Mouse (Mus musculus): Measurements from ENCODE around the gene Ramp2. TPM values are rescaled to one million over a fixed set of nuclear protein-coding genes. Genes with fewer than 3 reads are reported as not detected.
A peak's percentile ranks its signal among the peaks of the same experiment; 100 is the strongest.

Gene Ramp2
- total RNA-seq (2021): 100 to 1,000 TPM; 122 to 134 TPM

DNA sequence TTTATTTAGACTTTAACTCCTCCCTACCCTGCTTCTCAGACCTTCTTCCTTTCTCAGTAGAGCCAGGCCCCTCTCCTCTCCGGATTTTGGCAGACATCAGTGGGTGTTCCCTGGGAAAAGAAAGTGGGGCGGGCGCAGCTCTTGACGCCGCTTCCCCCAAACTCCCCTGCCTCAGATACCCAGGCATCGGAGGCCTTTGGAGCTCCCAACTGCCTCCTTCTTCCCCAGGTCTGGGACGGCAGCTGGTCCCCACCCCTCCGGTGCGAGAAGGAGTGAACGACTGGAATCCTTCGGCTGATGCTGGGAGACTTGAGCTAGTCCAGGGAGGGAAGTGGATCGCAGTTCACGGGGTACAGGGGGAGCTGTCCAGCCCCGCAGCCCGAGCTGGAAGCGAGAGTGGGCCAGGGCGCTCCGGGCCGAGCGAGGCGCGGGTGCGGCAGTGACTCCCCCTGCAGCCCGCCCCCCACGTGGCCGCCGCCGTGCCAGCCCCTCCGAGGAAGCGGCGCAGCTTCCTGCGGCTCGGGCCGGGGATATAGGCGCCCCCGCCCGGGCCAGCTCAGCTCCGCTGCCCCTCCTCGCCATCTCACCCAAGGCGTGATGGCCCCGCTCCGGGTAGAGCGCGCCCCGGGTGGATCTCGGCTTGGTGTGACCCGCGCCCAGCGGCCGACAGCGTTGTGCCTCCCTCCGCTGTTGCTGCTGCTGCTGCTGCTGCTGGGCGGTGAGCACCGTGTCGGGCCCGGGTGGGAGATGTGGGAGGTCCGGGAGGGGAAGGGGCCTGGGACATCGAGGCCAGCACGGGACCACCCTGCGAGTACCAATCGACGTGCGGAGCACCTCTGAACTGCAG is at the start of gene Ramp2:
Ramp2 (plus strand) TSS at position 174 of the 847 bp plus-strand sequence.
- peak; percentile 79 for DNase-seq

DNA sequence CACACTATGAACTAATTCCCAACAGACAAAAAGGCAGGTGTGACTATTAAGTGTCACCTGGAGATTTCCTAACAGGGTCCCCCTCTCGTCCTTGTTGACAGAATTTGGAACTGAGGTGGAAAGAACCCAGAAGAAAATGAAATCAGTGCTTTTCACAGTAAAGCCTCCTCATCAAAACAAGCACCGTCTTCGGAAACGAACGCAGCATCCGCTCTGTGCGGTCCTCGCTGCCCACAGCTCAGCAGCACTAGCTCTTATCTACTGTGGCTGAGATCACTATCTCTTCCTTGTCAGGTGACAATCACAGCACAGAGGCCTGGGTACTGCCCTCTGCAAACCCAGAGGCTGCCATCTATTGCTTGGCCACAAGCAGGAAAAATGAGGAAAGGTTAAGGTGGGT is 49.7 kb upstream of the Ramp2 start:
- no peak for DNase-seq

DNA sequence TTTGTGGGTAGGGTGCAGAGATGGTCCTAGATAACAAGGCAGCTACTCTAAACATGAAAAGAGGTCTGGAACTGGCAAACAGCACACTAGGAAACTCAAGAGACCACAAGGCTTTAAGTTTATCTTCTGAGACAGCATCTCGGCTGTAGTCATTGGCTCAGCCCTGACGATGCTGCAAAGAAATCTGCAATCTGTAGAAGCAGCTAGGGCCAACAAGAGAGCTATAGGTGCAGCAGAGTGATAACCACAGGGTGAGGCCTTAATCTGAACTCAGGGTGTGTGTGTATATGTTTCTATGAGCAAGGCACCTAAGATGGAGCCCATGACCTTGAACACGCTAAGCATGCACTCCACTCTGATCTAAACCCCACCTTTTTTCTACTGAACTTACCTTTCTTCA is 46.3 kb upstream of the Ramp2 start:
- no peak for DNase-seq

DNA sequence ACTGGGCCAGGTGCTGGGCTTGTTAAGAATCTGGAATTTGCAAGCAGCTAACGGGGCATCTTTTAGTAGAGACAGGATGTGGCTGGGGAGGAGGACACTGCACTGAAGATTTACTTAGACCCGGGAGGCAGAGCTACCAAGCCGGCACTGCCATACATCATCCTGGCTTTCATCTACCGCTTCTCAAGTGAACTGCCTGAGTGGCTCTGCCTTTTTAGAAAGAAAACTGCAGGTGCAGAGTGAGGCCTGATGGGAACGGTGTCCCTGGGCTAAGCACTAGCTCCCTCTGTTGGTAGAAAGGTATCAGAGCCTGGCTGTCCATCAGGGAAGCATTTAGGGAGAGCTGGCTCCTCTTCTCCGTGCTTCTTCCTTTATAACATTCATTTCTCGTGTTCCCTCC is 44.8 kb upstream of the Ramp2 start:
- DNase-seq: peak; percentile 51

DNA sequence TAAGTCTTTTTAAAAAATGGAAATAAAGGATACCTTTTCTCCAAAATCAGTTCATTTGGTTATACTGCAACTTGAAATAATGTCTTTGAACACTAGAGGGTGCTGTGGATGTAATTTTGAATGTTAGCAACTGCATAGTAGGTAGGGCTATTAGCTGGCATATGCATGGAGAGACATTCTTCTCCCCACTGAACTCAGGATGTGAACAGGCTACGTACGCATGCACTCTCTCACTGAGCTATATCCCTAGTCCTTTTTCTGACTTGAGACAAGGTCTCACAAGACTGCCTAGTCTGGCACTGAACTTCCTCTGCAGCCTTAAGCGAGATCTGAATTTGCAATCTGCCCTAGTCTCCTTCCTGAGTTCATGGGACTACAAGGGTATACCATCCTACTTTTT is 33.9 kb upstream of the Ramp2 start:
- DNase-seq: no peak

DNA sequence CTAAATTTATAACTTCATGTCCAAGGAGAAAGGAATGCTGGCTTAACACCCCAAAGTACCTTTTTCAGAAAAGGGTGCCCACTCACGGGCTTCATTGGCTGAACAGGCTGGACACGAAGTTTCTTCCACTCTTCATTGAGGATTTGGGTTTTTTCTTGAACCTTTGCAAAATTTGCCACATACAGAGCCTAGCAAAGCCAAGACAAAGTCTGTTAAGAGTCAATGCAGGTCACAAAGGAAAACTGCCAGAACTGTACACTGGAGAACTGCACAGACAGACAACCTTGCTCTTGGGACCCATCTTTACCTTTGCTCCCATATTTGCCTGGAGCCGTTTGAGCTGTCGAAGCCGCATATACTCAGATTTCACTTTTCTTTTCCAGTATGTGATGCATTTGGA is 28.9 kb upstream of the Ramp2 start:
- DNase-seq: no peak

DNA sequence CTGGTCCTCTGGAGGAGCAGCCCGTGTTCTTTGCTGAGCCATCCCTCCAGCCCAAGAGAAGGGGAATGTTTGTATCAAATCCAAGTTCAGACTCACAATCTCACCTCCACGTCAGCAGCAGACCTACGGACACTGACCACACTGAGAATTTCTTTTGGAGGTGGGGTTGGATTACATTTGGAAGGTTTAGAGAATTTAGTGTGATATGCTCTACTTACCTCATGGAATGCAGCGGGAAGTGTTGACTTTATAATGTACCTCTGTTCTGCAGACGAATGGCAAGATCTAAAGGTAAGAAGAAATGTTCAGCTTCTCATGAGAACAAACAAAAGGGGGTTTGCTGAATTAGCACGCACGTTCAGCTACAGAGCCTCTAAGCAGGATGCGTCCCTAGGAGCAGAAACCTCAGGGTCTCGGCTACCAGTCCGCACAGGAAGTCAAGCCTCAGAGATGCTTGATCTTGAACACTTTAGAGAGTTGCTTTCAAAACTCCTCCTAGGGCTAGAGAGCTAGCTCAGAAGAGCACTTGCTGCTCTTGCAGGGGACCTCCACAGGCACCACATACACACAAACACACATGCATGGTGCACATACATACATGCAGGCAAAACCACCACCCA is 27.3 kb upstream of the Ramp2 start:
- no peak for DNase-seq

DNA sequence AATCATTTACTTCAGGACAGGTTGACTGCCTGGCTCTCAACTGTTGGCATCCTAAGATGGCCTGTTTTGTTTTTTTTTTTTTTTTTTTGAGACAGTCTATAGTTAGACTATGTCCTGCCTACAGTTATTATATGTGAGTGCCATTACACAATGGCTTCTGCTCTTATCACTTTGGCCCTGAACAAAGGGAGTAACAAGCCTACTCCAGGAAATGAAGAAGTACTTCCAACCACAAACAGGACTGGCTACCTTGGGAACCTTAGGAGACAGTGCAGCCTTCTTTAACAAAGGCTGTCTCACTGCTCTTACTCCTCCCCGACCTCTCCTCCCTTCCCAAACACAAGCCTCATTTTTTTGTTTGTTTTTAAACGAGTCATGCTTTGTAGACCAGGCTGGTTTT is 25.0 kb upstream of the Ramp2 start:
- no peak for DNase-seq

DNA sequence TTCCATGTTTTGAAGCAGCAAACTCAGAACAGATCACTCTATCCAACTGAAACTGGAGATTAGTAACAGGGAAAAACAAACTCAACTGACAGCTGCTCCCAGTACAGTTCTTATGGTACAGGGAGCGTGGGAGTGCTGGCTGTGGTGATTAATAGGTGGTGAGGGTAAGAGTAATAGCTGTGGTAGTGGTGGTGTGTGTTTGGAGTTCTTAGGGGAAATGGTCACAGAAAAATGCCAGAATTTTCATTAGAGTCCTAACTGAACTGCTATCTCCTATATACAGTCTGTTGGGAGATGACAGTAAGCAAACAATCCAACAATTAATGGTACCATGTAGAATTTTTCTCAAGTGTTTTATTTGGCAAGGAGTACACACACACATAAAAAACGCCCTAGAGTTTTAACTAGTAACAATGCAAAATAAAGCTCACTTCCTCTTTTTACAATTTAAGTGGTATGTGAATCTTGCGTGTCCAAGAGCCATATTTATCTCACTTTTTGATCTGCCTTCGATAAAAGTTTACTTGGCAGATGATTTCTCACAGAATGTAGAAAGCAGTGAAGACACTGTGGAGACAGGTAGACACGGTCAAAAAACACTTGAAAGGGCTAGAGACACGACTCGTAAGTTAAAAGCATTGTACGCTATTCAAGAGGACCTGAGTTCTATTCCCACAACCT is 24.4 kb upstream of the Ramp2 start:
- no peak for DNase-seq

DNA sequence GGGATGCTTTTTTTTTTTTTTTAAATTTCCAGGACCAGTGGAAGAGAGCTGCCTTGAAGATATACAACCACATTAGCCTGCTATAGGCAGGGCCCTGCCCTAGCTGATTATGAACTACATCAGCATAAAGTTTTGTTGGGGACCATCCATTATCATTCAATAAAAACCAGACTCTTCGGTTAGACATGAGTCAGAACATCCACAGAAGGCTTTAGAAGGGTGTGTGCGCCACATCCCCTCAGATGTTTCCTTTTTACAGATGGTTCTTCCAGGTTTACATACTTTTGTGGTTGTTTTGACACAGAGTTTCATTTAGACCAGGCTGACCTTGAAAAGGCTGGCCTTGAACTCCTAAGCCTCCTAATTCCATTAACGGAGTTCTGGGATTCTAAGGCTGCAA is 21.5 kb upstream of the Ramp2 start:
- DNase-seq: no peak

DNA sequence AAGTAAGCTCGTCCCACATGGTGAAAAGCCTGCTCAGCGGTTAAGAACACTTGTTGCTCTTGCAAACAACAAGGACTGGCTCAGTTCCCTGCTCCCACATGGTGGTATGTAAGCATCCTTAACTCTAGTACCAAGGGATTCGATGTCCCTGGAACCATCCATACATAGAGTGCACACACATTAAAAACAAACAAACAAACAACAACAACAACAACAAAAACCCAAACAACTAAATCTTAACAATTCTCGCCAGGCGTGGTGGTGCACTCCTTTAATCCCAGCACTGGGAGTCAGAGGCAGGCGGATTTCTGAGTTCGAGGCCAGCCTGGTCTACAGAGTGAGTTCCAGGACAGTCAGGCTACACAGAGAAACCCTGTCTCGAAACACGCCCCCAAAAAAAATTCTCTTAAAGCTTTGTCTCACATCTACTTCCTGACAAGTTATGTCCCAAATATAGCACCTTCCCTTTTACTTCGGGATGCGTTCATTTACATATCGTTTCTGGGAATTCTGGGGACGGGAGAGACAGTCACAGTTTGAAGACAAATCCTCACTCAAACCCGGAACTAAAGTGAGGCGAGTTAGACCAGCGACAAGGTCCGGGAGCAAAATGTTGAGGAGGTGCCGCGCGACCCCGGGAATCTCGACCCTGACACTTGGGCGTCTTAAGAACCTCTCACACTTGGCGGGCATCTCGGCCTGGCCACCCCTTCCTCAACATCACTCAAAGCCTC is 20.3 kb upstream of the Ramp2 start:
- no peak for DNase-seq

DNA sequence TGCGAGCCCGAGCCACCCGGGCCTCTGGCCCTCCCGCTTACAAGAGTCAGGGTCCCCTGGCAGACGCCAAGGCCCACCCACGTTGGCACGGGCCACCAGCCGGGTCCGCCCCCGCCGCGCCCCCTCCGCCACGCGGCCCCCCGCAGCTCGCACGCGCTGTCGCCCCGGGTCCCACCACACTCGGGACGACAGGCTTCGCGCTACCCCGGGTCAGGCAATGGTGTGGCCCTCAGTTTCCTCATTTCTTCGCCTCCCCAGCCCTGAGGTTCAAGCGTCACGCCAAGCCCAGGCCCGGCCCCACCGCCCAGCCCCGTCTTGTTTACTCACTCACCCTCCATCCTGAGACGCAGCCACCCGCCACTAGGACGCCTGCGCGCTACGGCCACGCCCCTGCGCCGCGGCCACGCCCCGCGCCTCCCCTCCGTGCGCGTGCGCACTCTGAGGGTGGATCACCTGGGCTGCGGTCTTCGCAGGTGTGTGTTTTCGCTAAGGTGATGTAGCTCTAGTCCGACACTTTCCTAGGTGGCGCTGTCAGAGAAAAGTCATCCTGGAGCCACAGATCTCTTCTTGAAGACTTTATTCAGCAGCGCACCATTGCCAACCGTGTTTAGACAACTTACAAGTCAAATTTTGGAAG is 19.6 kb upstream of the Ramp2 start, which contains the start of gene Ezh1:
Ezh1 (minus strand) TSS at position 399 of the 637 bp plus-strand sequence.
- DNase-seq: peak; percentile 91

DNA sequence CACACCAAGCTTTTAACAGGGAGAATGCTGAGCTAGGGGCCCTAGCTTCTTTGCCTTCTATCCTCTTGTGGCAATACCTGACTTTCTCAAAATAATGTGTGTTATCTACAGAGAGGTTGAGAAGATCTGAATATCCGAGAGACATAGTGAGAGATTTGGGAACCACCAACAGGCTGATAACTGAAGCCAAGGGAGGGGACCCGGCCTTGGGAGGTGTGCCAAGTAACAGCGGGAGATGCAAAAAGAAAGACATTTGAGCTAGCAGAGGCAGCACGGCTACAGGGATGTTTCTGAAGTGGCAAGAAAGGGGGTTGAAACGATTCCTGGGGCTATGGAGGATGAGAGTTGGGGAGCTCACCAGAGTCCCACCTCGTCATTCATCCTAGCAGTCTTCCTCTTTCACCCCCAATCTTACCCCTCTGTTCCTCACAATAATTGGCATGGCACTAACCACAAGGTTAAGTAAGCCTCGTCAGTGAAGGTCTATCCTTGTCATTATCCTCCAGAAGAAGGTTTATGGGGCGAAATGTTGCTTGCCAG is 16.4 kb upstream of the Ramp2 start:
- peak; percentile 47 for DNase-seq

DNA sequence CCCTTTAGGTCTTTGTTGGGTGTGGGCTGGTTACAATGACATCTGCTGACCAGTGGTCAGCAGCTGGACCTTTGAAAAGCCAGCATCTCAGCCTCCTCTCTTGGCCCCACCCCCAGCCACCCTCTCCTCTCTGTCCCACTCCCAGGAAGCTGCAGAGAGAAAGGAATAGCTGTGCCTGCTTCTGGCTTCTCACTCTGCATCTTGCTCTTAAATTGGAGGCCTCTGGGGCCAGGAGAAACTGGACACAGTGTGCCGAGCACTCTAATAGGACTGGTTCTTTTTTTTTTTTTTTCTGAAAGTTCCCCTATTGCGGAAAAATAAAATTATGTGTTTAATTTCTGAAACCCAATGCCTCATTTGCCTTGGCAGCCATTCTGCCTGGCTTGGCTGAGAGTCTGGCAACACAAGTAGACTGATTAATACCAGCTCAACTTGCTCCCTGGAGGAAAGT is 15.7 kb upstream of the Ramp2 start:
- DNase-seq: peak; percentile 60

DNA sequence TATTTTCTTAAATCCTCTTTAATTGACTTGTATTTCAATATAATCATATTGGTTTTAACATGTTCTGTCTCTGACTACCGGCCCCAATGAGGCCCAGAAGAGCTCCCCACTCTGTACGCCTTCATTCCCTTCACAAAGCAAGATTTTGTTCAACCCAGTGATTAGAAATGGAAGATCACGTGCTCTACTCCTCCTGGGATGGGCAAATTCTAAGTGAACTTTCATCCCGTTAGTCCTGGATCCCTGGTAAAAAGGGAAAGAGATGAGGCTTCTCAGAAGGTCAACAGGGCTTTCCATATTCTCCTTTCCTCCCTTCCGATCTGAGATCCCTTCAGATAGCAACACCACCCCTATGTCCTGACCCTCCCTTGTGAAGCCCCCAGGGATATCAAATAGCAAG is 15.3 kb upstream of the Ramp2 start:
- no peak for DNase-seq

DNA sequence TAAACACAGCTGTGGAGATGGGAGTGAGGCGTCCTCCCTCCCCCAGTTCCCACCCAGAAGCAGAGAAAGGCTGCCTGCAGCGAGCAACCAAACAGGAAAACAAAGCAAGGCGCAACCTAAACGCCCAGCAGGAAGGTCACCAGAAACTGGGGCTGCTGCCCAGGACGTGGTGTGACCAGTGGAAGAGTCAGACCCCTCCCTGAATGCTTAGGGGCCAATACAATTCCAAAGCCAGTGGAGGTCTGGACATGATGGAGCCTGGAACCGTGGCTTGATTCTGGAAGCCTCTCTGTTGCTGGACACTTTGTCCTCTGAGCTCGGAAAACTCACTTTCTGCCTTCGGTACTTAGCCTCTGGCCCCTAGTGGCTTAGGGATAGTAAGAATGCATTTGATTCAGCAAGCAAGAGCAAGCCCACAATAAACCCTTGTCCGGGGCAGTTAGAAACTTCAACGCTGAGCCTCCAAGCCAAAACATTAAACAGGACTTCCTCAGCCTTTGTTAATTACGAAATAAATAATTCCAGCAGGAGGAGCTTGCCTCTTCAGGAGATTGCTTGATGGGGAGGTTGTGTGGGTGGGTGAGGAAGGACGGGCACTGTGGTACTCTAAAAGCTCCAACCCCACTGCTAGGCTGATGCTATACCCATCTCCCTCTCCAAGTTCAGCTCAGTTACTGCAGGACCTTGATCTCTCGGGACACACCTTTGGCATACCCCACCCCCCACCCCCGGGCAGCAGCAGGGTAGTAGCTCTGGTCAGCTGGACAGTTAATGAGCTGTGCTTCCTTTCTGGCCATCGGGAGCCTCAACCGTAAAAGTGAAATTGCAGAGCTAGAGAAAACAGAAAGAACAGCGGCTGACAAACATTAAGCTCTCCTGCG is 14.6 kb upstream of the Ramp2 start:
- DNase-seq: peak; percentile 75

DNA sequence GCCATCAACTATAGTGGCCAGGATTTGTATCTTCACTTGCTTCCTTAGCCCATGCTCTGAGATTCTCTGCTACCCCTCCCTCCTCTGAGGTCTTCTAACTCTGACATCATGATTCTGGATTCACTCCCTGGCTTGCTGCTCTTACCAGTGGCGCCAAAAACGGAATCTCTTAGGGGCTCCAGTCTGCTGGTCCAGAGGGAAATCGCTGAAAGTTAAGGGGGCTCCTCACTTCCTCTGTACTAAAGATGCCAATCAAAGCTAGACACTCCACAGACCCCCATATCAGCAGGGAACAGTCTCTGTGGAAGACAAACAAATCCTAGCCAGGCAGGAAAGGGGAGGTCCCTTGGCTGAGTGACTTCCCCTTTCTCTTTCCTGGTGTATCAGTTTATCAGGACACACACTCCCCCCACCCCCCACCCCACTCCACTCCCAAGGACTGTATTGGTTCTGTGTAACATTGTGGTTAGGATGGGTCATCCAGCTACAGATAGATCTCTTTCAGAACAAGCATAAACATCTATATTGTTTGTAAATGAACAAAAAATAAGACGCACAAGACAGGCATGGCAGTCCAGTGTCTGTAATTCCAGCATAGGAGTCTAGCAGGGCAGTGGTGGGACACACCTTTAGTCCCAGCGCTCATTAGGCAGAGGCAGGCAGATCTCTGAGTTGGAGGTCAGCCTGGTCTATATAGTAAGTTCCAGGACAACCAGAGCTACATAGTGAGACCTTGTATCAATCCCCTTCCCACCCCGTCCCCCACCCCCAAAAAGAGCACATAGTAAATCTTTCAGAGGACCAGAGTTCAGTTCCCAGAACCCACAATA is 13.6 kb upstream of the Ramp2 start:
- DNase-seq: peak; percentile 59

DNA sequence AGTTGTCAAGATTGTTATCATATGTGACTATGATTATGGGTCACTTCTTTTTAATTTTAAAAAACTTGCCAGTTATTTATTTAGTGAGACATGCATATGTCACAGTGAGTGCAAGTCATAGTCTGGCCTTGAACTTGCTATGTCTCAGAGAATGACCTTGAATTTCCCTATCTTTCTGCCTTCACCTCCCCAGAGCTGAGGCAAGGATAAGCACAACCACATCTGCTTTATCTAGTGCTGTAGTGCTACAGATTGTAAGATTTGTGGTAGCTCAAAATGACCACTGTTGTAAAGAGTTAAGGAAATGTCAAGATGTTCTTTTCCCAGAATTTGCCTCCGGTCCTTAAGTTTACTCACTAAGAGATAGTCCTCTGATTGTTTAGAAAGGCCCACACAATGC is 12.6 kb upstream of the Ramp2 start:
- DNase-seq: no peak

DNA sequence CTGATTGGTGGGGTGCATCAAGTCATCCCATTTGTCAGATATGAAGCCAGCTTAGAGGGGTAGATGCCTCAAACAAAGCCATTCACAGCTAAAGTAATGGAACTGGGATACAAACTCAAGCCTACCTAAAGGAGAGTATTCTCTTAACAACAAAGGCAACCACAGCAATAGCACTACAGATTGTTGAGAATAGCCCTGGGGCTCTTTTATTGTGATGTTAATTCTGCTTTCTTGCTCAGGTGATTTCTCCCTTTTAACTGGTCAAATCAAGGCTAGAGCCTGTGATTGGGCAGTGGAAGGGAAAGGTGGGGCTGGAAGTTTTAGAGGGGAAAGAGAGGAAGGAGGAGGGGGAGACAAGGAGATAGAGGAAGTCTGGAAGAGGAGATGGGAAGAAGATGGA is 11.7 kb upstream of the Ramp2 start:
- no peak for DNase-seq

DNA sequence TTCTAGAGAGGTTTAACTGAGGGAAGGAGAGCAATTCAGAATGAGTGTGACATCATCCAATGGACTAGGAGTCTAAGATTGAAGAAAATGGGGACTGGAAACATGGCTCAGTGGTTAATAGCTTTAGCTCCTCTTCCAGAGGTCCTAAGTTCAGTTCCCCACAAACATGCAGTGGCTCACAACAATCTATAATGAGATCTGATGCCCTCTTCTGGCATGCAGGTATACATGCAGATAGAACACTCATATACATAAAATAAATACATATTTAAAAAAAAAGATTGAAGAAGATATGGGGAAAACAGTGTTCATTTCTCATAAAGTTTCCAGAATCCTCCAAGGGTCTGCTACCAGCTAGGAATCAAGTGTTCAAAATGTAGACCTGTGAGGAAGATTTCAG is 10.4 kb upstream of the Ramp2 start:
- no peak for DNase-seq

Measured in heart, postnatal 4 days (tissue).